Mouse (Mus musculus) myocyte (in vitro differentiated cells): Measurements from ENCODE around the gene Gabpb1. TPM values are rescaled to one million over a fixed set of nuclear protein-coding genes. Genes with fewer than 3 reads are reported as not detected.
A peak's percentile ranks its signal among the peaks of the same experiment; 100 is the strongest.

ENCODE experiments used
- H3K27me3 ChIP-seq: one replicate; pipeline ENCODE4 v1.6.1; 2011; ENCODE audit not compliant: control insufficient read depth, insufficient read depth, insufficient read length
- H3K36me3 ChIP-seq: one replicate; pipeline ENCODE4 v1.6.1; 2011; ENCODE audit not compliant: control insufficient read depth, insufficient read depth
- H3K4me2 ChIP-seq: one replicate; pipeline ENCODE4 v1.6.1; 2011; ENCODE audit warnings: low read depth, control low read depth
- H3K4me3 ChIP-seq: one replicate; pipeline ENCODE4 v1.5.1; 2011; ENCODE audit warnings: mild to moderate bottlenecking, control low read depth, moderate library complexity
- H3K79me2 ChIP-seq: one replicate; pipeline ENCODE4 v1.6.1; 2011; ENCODE audit not compliant: control insufficient read depth, insufficient read depth
- H3ac ChIP-seq: one replicate; pipeline ENCODE4 v1.6.1; 2011; ENCODE audit not compliant: control insufficient read depth, insufficient read length
- CEBPB ChIP-seq: IDR thresholded peaks from 2 replicates; pipeline ENCODE4 v1.6.1; 2011; ENCODE audit warnings: mild to moderate bottlenecking, moderate library complexity; ENCODE audit not compliant: poor library complexity, insufficient read depth, severe bottlenecking
- E2F4 ChIP-seq: IDR thresholded peaks from one replicate; pipeline ENCODE4 v1.6.1; 2011; ENCODE audit warnings: mild to moderate bottlenecking, control low read depth, moderate library complexity; ENCODE audit not compliant: insufficient read depth
- MAX ChIP-seq: IDR thresholded peaks from one replicate; pipeline ENCODE4 v1.6.1; 2011; ENCODE audit warnings: low read depth, mild to moderate bottlenecking, control low read depth
- MYOD1 ChIP-seq, 3 experiments: IDR thresholded peaks; one replicate each; pipeline ENCODE4 v1.6.1; 2011; ENCODE audit warnings: control low read depth in 2 of 3, low read depth in 2 of 3, mild to moderate bottlenecking in 2 of 3, moderate library complexity in 1 of 3; ENCODE audit not compliant: insufficient read length in 2 of 3, control insufficient read depth in 1 of 3
- MYOG ChIP-seq, 3 experiments: IDR thresholded peaks; one replicate each; pipeline ENCODE4 v1.6.1; 2011; ENCODE audit warnings: control low read depth in 2 of 3, low read depth in 2 of 3, mild to moderate bottlenecking in 2 of 3; ENCODE audit not compliant: insufficient read length in 2 of 3, control insufficient read depth in 1 of 3, insufficient read depth in 1 of 3
- POLR2A ChIP-seq: IDR thresholded peaks from one replicate; pipeline ENCODE4 v1.6.1; 2011; ENCODE audit warnings: low read depth, mild to moderate bottlenecking, control low read depth, moderate library complexity; ENCODE audit not compliant: insufficient read length
- POLR2AphosphoS2 ChIP-seq: IDR thresholded peaks from one replicate; pipeline ENCODE4 v1.6.1; 2011; ENCODE audit warnings: low read depth, control low read depth; ENCODE audit not compliant: insufficient read length
- REST ChIP-seq: IDR thresholded peaks from one replicate; pipeline ENCODE4 v1.6.1; 2011; ENCODE audit warnings: mild to moderate bottlenecking, control low read depth, moderate library complexity; ENCODE audit not compliant: insufficient read depth, insufficient read length
- SRF ChIP-seq: IDR thresholded peaks from one replicate; pipeline ENCODE4 v1.6.1; 2011; ENCODE audit warnings: low read depth; ENCODE audit not compliant: control insufficient read depth, insufficient read length
- TCF12 ChIP-seq: IDR thresholded peaks from one replicate; pipeline ENCODE4 v1.6.1; 2011; ENCODE audit warnings: mild to moderate bottlenecking, control low read depth; ENCODE audit not compliant: poor library complexity, insufficient read depth, severe bottlenecking
- TCF3 ChIP-seq: IDR thresholded peaks from one replicate; pipeline ENCODE4 v1.6.1; 2011; ENCODE audit warnings: low read depth, control low read depth; ENCODE audit not compliant: insufficient read length
- USF1 ChIP-seq: IDR thresholded peaks from one replicate; pipeline ENCODE4 v1.6.1; 2011; ENCODE audit warnings: low read depth, mild to moderate bottlenecking, control low read depth, moderate library complexity
- polyA plus RNA-seq: library from polyadenylated mRNA; unstranded; fragments of >200 nt; fragmentation: generic; extraction: Trizol; gene quantifications from one replicate; pipeline ENCODE4 v1.2.1, GENCODE M21; 2012; ENCODE audit warnings: missing spikeins

Gene Gabpb1
- polyA plus RNA-seq, 1 experiment: 12.3 TPM

DNA sequence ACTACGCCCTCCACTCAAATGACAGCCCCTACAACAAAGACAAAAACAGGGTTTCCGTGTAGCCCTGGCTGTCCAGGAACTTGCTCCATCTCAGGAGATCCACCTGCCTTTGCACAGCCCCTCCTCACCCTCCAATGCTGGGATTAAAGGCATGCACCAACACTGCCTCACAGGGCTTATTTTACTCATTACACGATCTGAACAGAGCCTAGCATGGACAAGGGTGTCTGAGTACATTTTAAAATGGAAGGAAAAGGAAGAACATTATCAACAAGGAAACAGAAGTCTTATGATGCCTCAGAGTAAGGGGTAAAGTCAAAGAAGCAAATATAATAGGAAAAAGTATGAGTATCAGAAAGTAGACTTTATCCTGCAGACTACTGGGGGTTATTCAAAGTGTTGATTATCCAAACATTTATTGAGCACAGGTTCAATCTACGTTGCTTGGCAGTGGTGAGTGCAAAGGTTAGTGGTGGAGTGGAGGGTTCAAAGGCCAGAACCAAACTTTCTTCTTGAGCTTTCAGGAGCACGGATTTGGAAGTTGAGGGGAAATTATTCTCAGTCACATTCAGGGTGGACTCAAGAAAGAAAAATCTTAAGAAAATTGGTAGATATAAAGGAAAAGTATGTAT, 7.4 kb downstream of the Gabpb1 start:
- TF ChIP-seq POLR2AphosphoS2 (peak; percentile 54), MAX (no peak), TCF12 (no peak), TCF3 (no peak)
- no peak overlapping the region for H3K4me3 ChIP-seq
- peaks cover 62% of the 10 kb centered on the region for H3K79me2 ChIP-seq
- no peaks in the 10 kb centered on the region for H3K27me3 ChIP-seq
- H3K4me2 ChIP-seq: no peak overlapping the region
- no peaks in the 10 kb centered on the region for H3K36me3 ChIP-seq
- no peak overlapping the region for H3ac ChIP-seq

GRCm38 (mm10) chr2:126665984-126666383, 10.2 kb downstream of the Gabpb1 start:
- Histone ChIP-seq H3K36me3 (no peaks in the 10 kb centered on the region), H3K79me2 (peaks cover 54% of the 10 kb centered on the region), H3K27me3 (no peaks in the 10 kb centered on the region), H3ac (no peak overlapping the region), H3K4me3 (no peak overlapping the region), H3K4me2 (no peak overlapping the region)
- TF ChIP-seq USF1 (no peak), TCF3 (no peak), MYOG (IDR thresholded peaks at IDR 0.05; ENCODE audit: control insufficient read depth in 1 of 3, insufficient read depth in 1 of 3, insufficient read length in 2 of 3, low read depth in 2 of 3) (no peak), CEBPB (no peak), POLR2AphosphoS2 (no peak), MYOD1 (IDR thresholded peaks at IDR 0.05; ENCODE audit: control insufficient read depth in 1 of 3, insufficient read length in 2 of 3, low read depth in 2 of 3) (no peak), MAX (no peak), E2F4 (no peak), REST (no peak), POLR2A (no peak), TCF12 (no peak)

GRCm38 (mm10) chr2:126663481-126663880, 12.7 kb downstream of the Gabpb1 start:
- H3K79me2 ChIP-seq: peaks cover 34% of the 10 kb centered on the region
- H3K27me3 ChIP-seq: no peaks in the 10 kb centered on the region
- H3K4me2 ChIP-seq: no peak overlapping the region
- TF ChIP-seq POLR2AphosphoS2: no peak
- no peak for TF ChIP-seq USF1
- no peak for TF ChIP-seq SRF
- TF ChIP-seq MAX: no peak
- no peak for TF ChIP-seq POLR2A
- H3K4me3 ChIP-seq: no peak overlapping the region
- no peak overlapping the region for H3ac ChIP-seq
- H3K36me3 ChIP-seq: no peaks in the 10 kb centered on the region

- no peak overlapping the region for H3ac ChIP-seq
- H3K4me3 ChIP-seq: no peak overlapping the region
- no peak overlapping the region for H3K4me2 ChIP-seq
- H3K27me3 ChIP-seq: no peaks in the 10 kb centered on the region
- H3K79me2 ChIP-seq: no peaks in the 10 kb centered on the region
- TF ChIP-seq MYOG (IDR thresholded peaks at IDR 0.05; ENCODE audit: control insufficient read depth in 1 of 3, insufficient read depth in 1 of 3, insufficient read length in 2 of 3, low read depth in 2 of 3) (no peak), MYOD1 (IDR thresholded peaks at IDR 0.05; ENCODE audit: control insufficient read depth in 1 of 3, insufficient read length in 2 of 3, low read depth in 2 of 3) (no peak), SRF (no peak), MAX (no peak), TCF12 (no peak), REST (no peak), E2F4 (no peak), POLR2A (no peak), POLR2AphosphoS2 (no peak), TCF3 (no peak), CEBPB (no peak), USF1 (no peak)
- peaks cover 29% of the 10 kb centered on the region for H3K36me3 ChIP-seq
These were observed 23.2 kb downstream of the Gabpb1 start for GRCm38 (mm10) chr2:126652929-126653328.

GRCm38 (mm10) chr2:126647762-126648161, 28.4 kb downstream of the Gabpb1 start:
- no peaks in the 10 kb centered on the region for H3K27me3 ChIP-seq
- no peak overlapping the region for H3ac ChIP-seq
- H3K4me2 ChIP-seq: no peak overlapping the region
- H3K79me2 ChIP-seq: no peaks in the 10 kb centered on the region
- peaks cover 51% of the 10 kb centered on the region for H3K36me3 ChIP-seq
- TF ChIP-seq TCF12 (no peak), MYOD1 (IDR thresholded peaks at IDR 0.05; ENCODE audit: control insufficient read depth in 1 of 3, insufficient read length in 2 of 3, low read depth in 2 of 3) (no peak), USF1 (no peak), MYOG (IDR thresholded peaks at IDR 0.05; ENCODE audit: control insufficient read depth in 1 of 3, insufficient read depth in 1 of 3, insufficient read length in 2 of 3, low read depth in 2 of 3) (no peak), POLR2A (no peak), TCF3 (no peak), POLR2AphosphoS2 (no peak), SRF (no peak)
- H3K4me3 ChIP-seq: no peak overlapping the region
